Mouse (Mus musculus): Measurements from ENCODE around the gene Mamdc4. TPM values are rescaled to one million over a fixed set of nuclear protein-coding genes. Genes with fewer than 3 reads are reported as not detected.

The Mamdc4 gene
- polyA plus RNA-seq, 1 experiment from 2014 or later = 74.5 TPM

GRCm38 (mm10) chr2:25573068-25573467 lies 1.6 kb downstream of the Mamdc4 start:
- no peak overlapping the region for H3K4me3 ChIP-seq (replicated peaks)
- WGBS = 82% methylated on average over 2 of the region's 2 CpGs
- H3K9me3 ChIP-seq = no peaks in the 10 kb centered on the region

GRCm38 (mm10) chr2:25571221-25571620 lies 3.4 kb downstream of the Mamdc4 start:
- H3K4me2 ChIP-seq = no peak overlapping the region
- ATAC-seq (ENCODE audit: insufficient read depth, low FRiP score, low read depth) = no peak
- no peak overlapping the region for H3K9ac ChIP-seq
- peaks cover 22% of the 10 kb centered on the region for H3K4me1 ChIP-seq
- WGBS = 77% methylated on average over 4 of the region's 4 CpGs
- 0 out of 2 replicates have a peak, but pooled peaks cover 4% of the 10 kb centered on the region for H3K36me3 ChIP-seq
- H3K27me3 ChIP-seq (replicated peaks) = peaks cover under 1% of the 10 kb centered on the region; the same call in 1 of the 2 replicates
- no peak overlapping the region for H3K4me3 ChIP-seq (replicated peaks)
- H3K27ac ChIP-seq = no peak overlapping the region
- H3K9me3 ChIP-seq = no peaks in the 10 kb centered on the region

More at GRCm38 (mm10) chr2:25573068-25573467, 1.6 kb downstream of the Mamdc4 start:
- Histone ChIP-seq H3K4me2 (peak overlapping the region; percentile 92), H3K27ac (0 out of 2 replicates have a peak overlapping the region, but pooled peaks have one; percentile 3), H3K4me1 (peaks cover 35% of the 10 kb centered on the region), H3K27me3 (replicated peaks) (peaks cover 19% of the 10 kb centered on the region), H3K9ac (no peak overlapping the region), H3K36me3 (0 out of 2 replicates have a peak, but pooled peaks cover 4% of the 10 kb centered on the region)
- no peak for ATAC-seq (ENCODE audit: insufficient read depth, low FRiP score, low read depth)

GRCm38 (mm10) chr2:25569323-25569722 lies 5.3 kb downstream of the Mamdc4 start:
- Histone ChIP-seq H3K4me2 (no peak overlapping the region), H3K27me3 (replicated peaks) (no peaks in the 10 kb centered on the region), H3K36me3 (peaks cover 14% of the 10 kb centered on the region; the same call in 1 of the 2 replicates), H3K4me3 (replicated peaks) (no peak overlapping the region), H3K4me1 (peaks cover 13% of the 10 kb centered on the region), H3K27ac (no peak overlapping the region), H3K9me3 (no peaks in the 10 kb centered on the region), H3K9ac (no peak overlapping the region)
- 89% methylated on average over 3 of the region's 3 CpGs for WGBS
- no peak for ATAC-seq (ENCODE audit: insufficient read depth, low FRiP score, low read depth)

GRCm38 (mm10) chr2:25568473-25569019 lies 6.1 kb downstream of the Mamdc4 start:
- H3K9me3 ChIP-seq = no peaks in the 10 kb centered on the region
- ATAC-seq (ENCODE audit: insufficient read depth, low FRiP score, low read depth) = no peak
- H3K36me3 ChIP-seq = peaks cover 22% of the 10 kb centered on the region; the same call in 1 of the 2 replicates
- no peak overlapping the region for H3K4me3 ChIP-seq (replicated peaks)
- no peak overlapping the region for H3K9ac ChIP-seq
- H3K27me3 ChIP-seq (replicated peaks) = no peaks in the 10 kb centered on the region
- WGBS = 84% methylated on average over 6 of the region's 6 CpGs
- peaks cover 6% of the 10 kb centered on the region for H3K4me1 ChIP-seq
- no peak overlapping the region for H3K4me2 ChIP-seq
- no peak overlapping the region for H3K27ac ChIP-seq

DNA sequence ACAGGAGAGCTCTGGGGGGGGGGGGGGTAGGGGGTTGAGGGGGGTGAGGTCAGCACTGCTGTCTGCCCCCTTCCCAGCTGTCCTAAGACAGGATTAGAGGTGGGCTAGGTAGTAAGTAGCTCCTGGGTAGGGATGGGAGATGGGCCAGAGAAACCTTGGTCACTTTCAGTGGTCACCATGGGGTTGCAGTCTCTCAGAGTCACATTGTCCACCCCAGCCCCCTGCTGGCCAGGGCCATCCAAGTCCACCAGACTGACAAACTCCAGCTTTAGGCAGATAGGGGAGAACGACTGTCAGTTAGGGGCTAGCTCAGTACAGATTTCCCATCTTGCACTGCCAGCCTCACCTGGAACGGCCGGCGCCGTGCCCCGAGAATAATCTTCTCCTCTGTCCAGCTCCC lies 8.1 kb downstream of the Mamdc4 start:
- Histone ChIP-seq H3K9ac (no peak overlapping the region), H3K4me3 (replicated peaks) (no peak overlapping the region), H3K4me2 (no peak overlapping the region), H3K9me3 (no peaks in the 10 kb centered on the region), H3K27me3 (replicated peaks) (no peaks in the 10 kb centered on the region), H3K36me3 (peaks cover 42% of the 10 kb centered on the region), H3K27ac (no peak overlapping the region), H3K4me1 (no peaks in the 10 kb centered on the region)
- 72% methylated on average over 6 of the region's 6 CpGs for WGBS
- ATAC-seq (ENCODE audit: insufficient read depth, low FRiP score, low read depth) = no peak

DNA sequence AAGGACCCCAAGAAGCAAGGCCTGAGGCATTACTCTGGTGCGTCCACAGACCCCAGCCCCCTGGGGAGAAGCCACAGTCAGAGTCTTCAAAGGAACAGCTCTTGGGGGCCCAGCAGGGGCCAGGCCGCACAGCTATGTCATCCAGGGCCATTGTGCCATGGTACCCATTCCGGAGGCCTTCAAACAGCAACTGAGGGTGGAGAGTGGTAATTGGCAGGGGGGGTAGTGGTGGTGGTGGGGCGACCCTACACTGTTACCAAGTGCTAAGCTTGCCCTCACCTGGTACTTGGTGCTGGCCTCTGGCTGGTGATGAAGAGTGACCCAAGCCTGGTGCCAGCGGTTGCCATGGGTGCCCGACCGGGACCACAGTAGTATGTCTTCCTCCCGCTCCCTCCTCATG lies 8.9 kb downstream of the Mamdc4 start:
- Histone ChIP-seq H3K4me2 (no peak overlapping the region), H3K27ac (no peak overlapping the region), H3K36me3 (peaks cover 50% of the 10 kb centered on the region), H3K4me1 (no peaks in the 10 kb centered on the region), H3K9me3 (no peaks in the 10 kb centered on the region), H3K9ac (no peak overlapping the region), H3K4me3 (replicated peaks) (no peak overlapping the region), H3K27me3 (replicated peaks) (no peaks in the 10 kb centered on the region)
- 91% methylated on average over 8 of the region's 8 CpGs for WGBS
- ATAC-seq (ENCODE audit: insufficient read depth, low FRiP score, low read depth) = no peak

GRCm38 (mm10) chr2:25561946-25562345 lies 12.7 kb downstream of the Mamdc4 start:
- no peak for ATAC-seq (ENCODE audit: insufficient read depth, low FRiP score, low read depth)
- H3K4me3 ChIP-seq (replicated peaks) = no peak overlapping the region
- no peak overlapping the region for H3K9ac ChIP-seq
- 80% methylated on average over 9 of the region's 9 CpGs for WGBS
- H3K4me2 ChIP-seq = no peak overlapping the region
- no peak overlapping the region for H3K27ac ChIP-seq
- H3K27me3 ChIP-seq (replicated peaks) = no peaks in the 10 kb centered on the region
- H3K9me3 ChIP-seq = no peaks in the 10 kb centered on the region
- peaks cover 51% of the 10 kb centered on the region for H3K36me3 ChIP-seq
- H3K4me1 ChIP-seq = peaks cover 14% of the 10 kb centered on the region

- Histone ChIP-seq H3K4me2 (no peak overlapping the region), H3K27me3 (replicated peaks) (no peaks in the 10 kb centered on the region), H3K4me1 (peaks cover 14% of the 10 kb centered on the region), H3K4me3 (replicated peaks) (no peak overlapping the region), H3K9me3 (no peaks in the 10 kb centered on the region), H3K36me3 (peaks cover 51% of the 10 kb centered on the region), H3K27ac (no peak overlapping the region), H3K9ac (no peak overlapping the region)
- WGBS = 87% methylated on average over 8 of the region's 8 CpGs
- no peak for ATAC-seq (ENCODE audit: insufficient read depth, low FRiP score, low read depth)
Measured at GRCm38 (mm10) chr2:25560551-25560950, 14.1 kb downstream of the Mamdc4 start.

DNA sequence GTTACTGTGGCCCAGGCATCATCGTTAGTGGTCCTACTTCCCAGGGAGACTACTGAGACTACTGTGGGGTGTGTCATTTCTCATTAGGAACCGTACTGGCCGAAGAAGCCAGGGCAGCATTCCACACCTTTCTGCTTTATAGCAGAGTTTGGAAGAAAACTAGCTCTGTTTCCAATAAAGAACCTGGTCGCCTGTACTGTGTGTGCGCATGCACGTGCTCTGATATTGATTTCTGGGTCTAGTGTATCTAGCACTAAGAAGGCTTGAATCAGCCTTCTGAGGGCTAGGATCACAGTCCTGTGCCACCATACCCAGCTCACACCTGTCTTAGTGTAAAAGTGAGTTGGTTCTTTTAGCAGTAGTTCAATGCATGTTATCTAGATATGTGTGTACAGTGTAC lies 15.9 kb downstream of the Mamdc4 start:
- peaks cover 34% of the 10 kb centered on the region for H3K36me3 ChIP-seq
- no peaks in the 10 kb centered on the region for H3K27me3 ChIP-seq (replicated peaks)
- no peaks in the 10 kb centered on the region for H3K9me3 ChIP-seq
- peaks cover 14% of the 10 kb centered on the region for H3K4me1 ChIP-seq
- WGBS = 62% methylated on average over 6 of the region's 6 CpGs
- H3K4me3 ChIP-seq (replicated peaks) = peak overlapping the region; percentile 91
- peak overlapping the region; percentile 88 for H3K4me2 ChIP-seq
- ATAC-seq (ENCODE audit: insufficient read depth, low FRiP score, low read depth) = no peak
- peak overlapping the region; percentile 97; the same call in 1 of the 2 replicates for H3K9ac ChIP-seq
- H3K27ac ChIP-seq = 0 out of 2 replicates have a peak overlapping the region, but pooled peaks have one; percentile 14

DNA sequence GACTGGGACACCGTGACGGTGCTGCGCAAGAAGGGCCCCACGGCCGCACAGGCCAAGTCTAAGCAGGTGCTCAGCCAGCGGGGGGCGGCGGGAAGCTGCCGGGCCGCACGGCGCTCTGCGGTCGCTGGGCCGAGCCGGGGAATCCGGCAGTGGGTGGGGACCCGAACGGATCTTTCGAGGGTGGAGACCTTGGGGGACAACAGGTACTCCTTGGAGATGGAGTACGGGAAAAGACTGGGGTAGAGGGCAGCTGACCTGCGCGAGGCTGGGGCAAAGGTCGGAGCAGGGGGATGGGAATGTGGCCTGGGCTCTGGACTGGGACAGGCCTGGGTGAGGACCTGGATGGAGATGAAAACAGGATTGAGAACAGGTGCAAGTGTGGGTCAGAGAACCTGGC lies 16.7 kb downstream of the Mamdc4 start:
- Histone ChIP-seq H3K27me3 (replicated peaks) (no peaks in the 10 kb centered on the region), H3K4me1 (peaks cover 14% of the 10 kb centered on the region), H3K4me3 (replicated peaks) (peak overlapping the region; percentile 91), H3K9ac (peak overlapping the region; percentile 97), H3K4me2 (peak overlapping the region; percentile 88), H3K9me3 (no peaks in the 10 kb centered on the region), H3K36me3 (peaks cover 26% of the 10 kb centered on the region), H3K27ac (peak overlapping the region; percentile 72)
- ATAC-seq (ENCODE audit: insufficient read depth, low FRiP score, low read depth) = no peak
- under 1% methylated on average over 24 of the region's 24 CpGs for WGBS

- WGBS = under 1% methylated on average over 61 of the region's 61 CpGs
- H3K36me3 ChIP-seq = peaks cover 21% of the 10 kb centered on the region
- peak within 1 kb of the TSS; percentile 72 for H3K27ac ChIP-seq
- peak within 1 kb of the TSS; percentile 91 for H3K4me3 ChIP-seq (replicated peaks)
- H3K27me3 ChIP-seq (replicated peaks) = no peaks in the 10 kb centered on the region
- peak; percentile 97 for ATAC-seq (ENCODE audit: insufficient read depth, low FRiP score, low read depth)
- peak within 1 kb of the TSS; percentile 88 for H3K4me2 ChIP-seq
- peak within 1 kb of the TSS; percentile 97 for H3K9ac ChIP-seq
- H3K9me3 ChIP-seq = no peaks in the 10 kb centered on the region
- peaks cover 14% of the 10 kb centered on the region for H3K4me1 ChIP-seq
Measured at GRCm38 (mm10) chr2:25557221-25557963, 17.3 kb downstream of the Mamdc4 start, which contains the start of gene Edf1. Gene Edf1 (plus strand): TSS chr2:25557847.

GRCm38 (mm10) chr2:25556296-25556695 lies 18.3 kb downstream of the Mamdc4 start:
- Histone ChIP-seq H3K4me2 (no peak overlapping the region), H3K9ac (no peak overlapping the region)
- no peak for ATAC-seq (ENCODE audit: insufficient read depth, low FRiP score, low read depth)

More at GRCm38 (mm10) chr2:25556296-25556695, 18.3 kb downstream of the Mamdc4 start:
- H3K27me3 ChIP-seq (replicated peaks) = no peaks in the 10 kb centered on the region
- H3K4me3 ChIP-seq (replicated peaks) = no peak overlapping the region
- H3K9me3 ChIP-seq = no peaks in the 10 kb centered on the region
- no peak overlapping the region for H3K27ac ChIP-seq
- peaks cover 10% of the 10 kb centered on the region for H3K36me3 ChIP-seq
- WGBS = 56% methylated on average over 1 of the region's 1 CpGs
- H3K4me1 ChIP-seq = peaks cover 14% of the 10 kb centered on the region
